ENCODE assay signal across 29 mouse cellular contexts in the genomic region with DNA sequence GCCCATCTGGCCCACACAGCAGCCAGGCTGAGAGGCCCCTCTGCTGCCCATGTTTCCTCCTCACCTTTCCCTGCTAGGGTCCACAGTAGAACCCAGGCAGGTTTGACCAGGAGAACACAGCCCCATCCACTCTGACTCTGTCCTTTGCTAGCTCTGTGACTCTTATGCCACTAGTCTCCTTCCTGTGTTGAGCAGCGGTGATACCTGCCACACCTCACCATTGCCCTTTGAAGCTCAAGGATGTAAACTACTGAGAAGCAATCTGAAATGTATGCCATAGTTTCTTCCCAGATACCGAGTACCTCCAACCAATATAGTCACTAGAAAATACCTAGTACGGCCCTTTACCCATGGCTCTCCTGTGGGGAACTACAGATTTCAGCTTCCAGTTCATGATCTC.
DNase-seq lines count a peak whose midpoint lies in the region; ATAC-seq lines count a peak whose summit lies in the region.
"Had no signal": no experiment of that assay in that cellular context is flagged by ENCODE, and none has a peak within 500 bp of the region (broad histone marks: within the 10 kb centered on the region; RNA-seq: fewer than 3 reads in every experiment).

No protein-coding gene starts in this region.

- H3K36me3 ChIP-seq in hindbrain, embryonic 16.5 days (ENCODE audit: control insufficient read depth, insufficient read depth, low read length) = no peaks in the 10 kb centered on the region
- no peaks in the 10 kb centered on the region for H3K36me3 ChIP-seq in hindbrain, embryonic 12.5 days
- no peaks in the 10 kb centered on the region for H3K36me3 ChIP-seq in embryonic facial prominence, embryonic 10.5 days (replicated peaks)
- H3K36me3 ChIP-seq in forebrain, embryonic 15.5 days = no peaks in the 10 kb centered on the region
- H3K36me3 ChIP-seq: embryonic facial prominence, embryonic 13.5 days; forebrain, embryonic 10.5 days; heart, embryonic 15.5 days; kidney, embryonic 15.5 days; liver, embryonic 13.5 days; midbrain, embryonic 15.5 days; neural tube, embryonic 12.5 days had no signal

- no peaks in the 10 kb centered on the region for H3K27me3 ChIP-seq in hindbrain, embryonic 16.5 days (replicated peaks; ENCODE audit: control insufficient read depth, insufficient read depth, low read length)
- no peaks in the 10 kb centered on the region for H3K27me3 ChIP-seq in hindbrain, embryonic 12.5 days
- H3K27me3 ChIP-seq in embryonic facial prominence, embryonic 10.5 days (replicated peaks; ENCODE audit: low read depth, poor library complexity, severe bottlenecking) = no peaks in the 10 kb centered on the region
- H3K27me3 ChIP-seq in forebrain, embryonic 15.5 days = no peaks in the 10 kb centered on the region
- H3K27me3 ChIP-seq: CH12.LX; embryonic facial prominence, embryonic 13.5 days; heart, embryonic 15.5 days; kidney, embryonic 15.5 days; liver, embryonic 13.5 days; midbrain, embryonic 15.5 days; neural tube, embryonic 12.5 days had no signal

- no peak overlapping the region for H3K4me3 ChIP-seq in hindbrain, embryonic 16.5 days (ENCODE audit: low read length)
- no peak overlapping the region for H3K4me3 ChIP-seq in hindbrain, embryonic 12.5 days
- no peak overlapping the region for H3K4me3 ChIP-seq in embryonic facial prominence, embryonic 10.5 days
- H3K4me3 ChIP-seq in forebrain, embryonic 15.5 days = no peak overlapping the region
- H3K4me3 ChIP-seq: embryonic facial prominence, embryonic 13.5 days; forebrain, embryonic 10.5 days; heart, embryonic 15.5 days; kidney, embryonic 15.5 days; liver, embryonic 13.5 days; midbrain, embryonic 15.5 days; neural tube, embryonic 12.5 days had no signal

- H3K4me1 ChIP-seq in hindbrain, embryonic 16.5 days (ENCODE audit: control insufficient read depth, insufficient read depth, low read depth, low read length) = no peaks in the 10 kb centered on the region; the same call in 1 of the 2 replicates
- peaks cover 27% of the 10 kb centered on the region for H3K4me1 ChIP-seq in hindbrain, embryonic 12.5 days
- peaks cover 59% of the 10 kb centered on the region for H3K4me1 ChIP-seq in embryonic facial prominence, embryonic 10.5 days
- H3K4me1 ChIP-seq in forebrain, embryonic 15.5 days = peaks cover 12% of the 10 kb centered on the region

- 82% methylated on average over 3 of the region's 3 CpGs for WGBS in hindbrain, embryonic 16.5 days
- WGBS in hindbrain, embryonic 12.5 days = 85% methylated on average over 3 of the region's 3 CpGs
- WGBS in embryonic facial prominence, embryonic 10.5 days = 77% methylated on average over 3 of the region's 3 CpGs
- WGBS in forebrain, embryonic 15.5 days = 86% methylated on average over 3 of the region's 3 CpGs

- no peak overlapping the region for H3K27ac ChIP-seq in hindbrain, embryonic 16.5 days (ENCODE audit: low read depth, low read length)
- no peak overlapping the region for H3K27ac ChIP-seq in hindbrain, embryonic 12.5 days
- 0 out of 2 replicates have a peak overlapping the region, but pooled peaks have one; percentile 31 for H3K27ac ChIP-seq in embryonic facial prominence, embryonic 10.5 days (replicated peaks)
- no peak overlapping the region for H3K27ac ChIP-seq in forebrain, embryonic 15.5 days (replicated peaks)
- H3K27ac ChIP-seq: forebrain, embryonic 10.5 days; heart, embryonic 15.5 days; kidney, embryonic 15.5 days; liver, embryonic 13.5 days; macrophage; midbrain, embryonic 15.5 days; neural tube, embryonic 12.5 days had no signal

- H3K9ac ChIP-seq in hindbrain, embryonic 16.5 days (ENCODE audit: low read depth, low read length) = no peak overlapping the region
- H3K9ac ChIP-seq in hindbrain, embryonic 12.5 days = no peak overlapping the region
- H3K9ac ChIP-seq in forebrain, embryonic 15.5 days (replicated peaks) = no peak overlapping the region
- H3K9ac ChIP-seq: embryonic facial prominence, embryonic 13.5 days; heart, embryonic 15.5 days; kidney, embryonic 15.5 days; liver, embryonic 13.5 days; midbrain, embryonic 15.5 days; neural tube, embryonic 12.5 days had no signal

- peak; percentile 30 for DNase-seq in thymus, postnatal 4 days
- no peak for DNase-seq in thymus, postnatal 10 days (ENCODE audit: low spot score in 2 of 2)
- DNase-seq in embryonic facial prominence, embryonic 10.5 days (ENCODE audit: low spot score) = no peak
- DNase-seq in lung, postnatal 14 days = no peak
- no peak for DNase-seq in liver
- DNase-seq: adrenal gland, postnatal 10 days; cerebellum, adult 11 months; cerebellum, adult 9-10 months; cerebellum, postnatal 36 days; gastrocnemius, postnatal 10 days; kidney, adult 18-20 months; kidney, postnatal 4 days; left cerebral cortex, postnatal 4 days; liver, embryonic 13.5 days; lung, adult 18-20 months; right cerebral cortex, adult 18-20 months; right cerebral cortex, postnatal 4 days had no signal

- H3K9me3 ChIP-seq in hindbrain, embryonic 16.5 days (ENCODE audit: control insufficient read depth, low read length) = no peaks in the 10 kb centered on the region
- H3K9me3 ChIP-seq in hindbrain, embryonic 12.5 days (replicated peaks) = no peaks in the 10 kb centered on the region
- H3K9me3 ChIP-seq in embryonic facial prominence, embryonic 10.5 days = no peaks in the 10 kb centered on the region
- H3K9me3 ChIP-seq in forebrain, embryonic 15.5 days = no peaks in the 10 kb centered on the region
- H3K9me3 ChIP-seq: embryonic facial prominence, embryonic 13.5 days; forebrain, embryonic 10.5 days; heart, embryonic 15.5 days; kidney, embryonic 15.5 days; liver, embryonic 13.5 days; midbrain, embryonic 15.5 days; neural tube, embryonic 12.5 days had no signal

- ATAC-seq in hindbrain, embryonic 16.5 days = 0 out of 2 replicates have a peak, but pooled peaks have one; percentile 24
- ATAC-seq in hindbrain, embryonic 12.5 days (ENCODE audit: low FRiP score) = no peak
- no peak for ATAC-seq in forebrain, embryonic 15.5 days (replicated peaks)
- ATAC-seq: forebrain, embryonic 16.5 days; midbrain, embryonic 15.5 days had no signal

- H3K4me2 ChIP-seq in hindbrain, embryonic 16.5 days (ENCODE audit: low read length) = no peak overlapping the region
- H3K4me2 ChIP-seq in hindbrain, embryonic 12.5 days (replicated peaks) = no peak overlapping the region
- H3K4me2 ChIP-seq in forebrain, embryonic 15.5 days (replicated peaks) = no peak overlapping the region
- H3K4me2 ChIP-seq: embryonic facial prominence, embryonic 13.5 days; heart, embryonic 15.5 days; kidney, embryonic 15.5 days; liver, embryonic 13.5 days; midbrain, embryonic 15.5 days; neural tube, embryonic 12.5 days had no signal
